Mouse (Mus musculus) heart, embryonic 14.5 days (tissue): Measurements from ENCODE around the gene Vipas39. TPM values are rescaled to one million over a fixed set of nuclear protein-coding genes. Genes with fewer than 3 reads are reported as not detected.
"Not testable (repeated sequence)": the region's sequence is repeated elsewhere in the genome, so short reads cannot be mapped to it uniquely, and the experiment has no call there.

Experiments
- ATAC-seq: fragments of 200-750 bp; cut with Nextera tagmentation; 2 replicates; pipeline ENCODE4 v1.8.0; 2017; ENCODE audit warnings: low read depth, moderate TSS enrichment; ENCODE audit not compliant: insufficient number of reproducible peaks, insufficient read depth, low FRiP score
- H3K27ac ChIP-seq, 2 experiments: fragments of 200-500 bp in 1 of 2; fragments of 300-500 bp in 1 of 2; sonication (generic) in 1 of 2; replicated peaks in 1 of 2; 2 replicates each; pipeline ENCODE4 v1.5.1; 2012 to 2014; ENCODE audit warnings: low read depth in 2 of 2, low read length in 2 of 2, control low read depth in 1 of 2, mild to moderate bottlenecking in 1 of 2, mixed read lengths in 1 of 2; ENCODE audit not compliant: control insufficient read depth in 1 of 2, insufficient read depth in 1 of 2
- H3K27me3 ChIP-seq: fragments of 300-500 bp; sonication (generic); 2 replicates; pipeline ENCODE4 v1.6.1; 2014; ENCODE audit warnings: mild to moderate bottlenecking, low read length, control low read depth; ENCODE audit not compliant: control insufficient read depth, insufficient read depth
- H3K36me3 ChIP-seq: fragments of 300-500 bp; sonication (generic); 2 replicates; pipeline ENCODE4 v1.6.1; 2014; ENCODE audit warnings: mild to moderate bottlenecking, control low read depth, low read length, mixed read lengths; ENCODE audit not compliant: control insufficient read depth, insufficient read depth
- H3K4me1 ChIP-seq, 2 experiments: fragments of 200-500 bp in 1 of 2; fragments of 300-500 bp in 1 of 2; sonication (generic) in 1 of 2; 2 replicates each; pipeline ENCODE4 v1.6.1; 2012 to 2014; ENCODE audit warnings: low read length in 2 of 2, control low read depth in 1 of 2, mixed read lengths in 1 of 2; ENCODE audit not compliant: control insufficient read depth in 2 of 2, insufficient read depth in 2 of 2
- H3K4me2 ChIP-seq: fragments of 300-500 bp; sonication (generic); 2 replicates; pipeline ENCODE4 v1.6.1; 2014; ENCODE audit warnings: mild to moderate bottlenecking, low read length
- H3K4me3 ChIP-seq, 2 experiments: fragments of 200-500 bp in 1 of 2; fragments of 300-500 bp in 1 of 2; sonication (generic) in 1 of 2; 2 replicates each; pipeline ENCODE4 v1.5.1; 2012 to 2014; ENCODE audit warnings: low read length in 2 of 2, mild to moderate bottlenecking in 2 of 2, control low read depth in 1 of 2, low read depth in 1 of 2, moderate library complexity in 1 of 2; ENCODE audit not compliant: control insufficient read depth in 1 of 2, insufficient read depth in 1 of 2
- H3K9ac ChIP-seq: fragments of 300-500 bp; sonication (generic); 2 replicates; pipeline ENCODE4 v1.6.1; 2014; ENCODE audit warnings: mild to moderate bottlenecking, low read length
- H3K9me3 ChIP-seq: fragments of 300-500 bp; sonication (generic); 2 replicates; pipeline ENCODE4 v1.6.1; 2016; ENCODE audit warnings: low read length, control low read depth; ENCODE audit not compliant: control insufficient read depth
- WGBS: fragments of 180-500 bp; shearing (Covaris S2); extraction: QIAGEN DNeasy Blood & Tissue Kit; methylation state at CpG from one replicate; pipeline ENCODE4 v1.1.7; 2014; 5-methylcytosine and 5-hydroxymethylcytosine counted together
- polyA plus RNA-seq: library from polyadenylated mRNA; unstranded; fragments of >200 nt; fragmentation: Nextera tagmentation; extraction: Ambion mirVana; gene quantifications from 2 replicates; pipeline ENCODE4 v1.2.1, GENCODE M21; 2014

Vipas39 gene
- polyA plus RNA-seq = 39.2 and 40.0 TPM in 2 replicates

DNA sequence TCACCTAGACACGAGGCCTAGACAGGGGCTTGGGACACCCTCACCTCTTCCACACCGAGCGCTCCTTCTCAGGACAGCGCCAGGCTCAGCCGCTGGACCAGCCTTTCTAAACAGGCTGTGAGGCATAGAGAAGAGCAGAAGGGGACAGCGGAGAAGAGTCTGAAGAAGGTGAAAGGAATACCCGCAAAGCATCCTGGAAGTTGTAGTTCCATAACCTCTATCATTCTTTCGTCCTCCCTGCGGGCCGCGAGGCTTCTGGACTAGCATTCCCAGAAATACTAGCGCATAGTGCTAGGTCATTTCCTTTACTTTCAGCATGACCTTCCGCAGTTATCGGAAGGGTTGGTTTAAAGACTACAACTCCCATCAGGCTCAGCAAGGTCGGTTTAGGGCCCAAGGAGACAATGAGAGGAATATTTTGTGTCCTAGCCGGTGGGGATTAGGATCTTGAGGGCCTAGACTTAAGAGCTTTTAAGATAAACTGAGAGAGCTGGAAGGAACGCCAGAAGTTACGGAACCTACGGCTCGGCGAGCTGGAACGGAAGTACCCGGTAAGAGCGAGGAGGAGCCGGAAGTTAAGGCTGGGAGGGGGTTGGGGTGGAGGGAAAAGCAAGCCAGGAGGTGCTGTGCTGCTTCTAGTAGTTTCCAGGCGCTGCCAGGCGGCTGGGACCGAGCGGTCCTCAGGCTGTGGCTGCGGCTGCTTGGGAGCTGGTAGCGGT, at the start of gene Vipas39, which contains the start of gene Ahsa1:
Gene Vipas39, minus strand, starts transcription at position 149 of the 719 bp plus-strand sequence.
Gene Ahsa1, plus strand, starts transcription at position 372 of the 719 bp plus-strand sequence.
- under 1% methylated on average over 31 of the region's 31 CpGs for WGBS
- Histone ChIP-seq H3K4me1 (peaks cover 5 to 15% of the 10 kb centered on the region in 2 experiments), H3K27me3 (no peaks in the 10 kb centered on the region), H3K4me3 (peak within 1 kb of the TSS; percentile 85), H3K9ac (peak within 1 kb of the TSS; percentile 93), H3K9me3 (no peaks in the 10 kb centered on the region), H3K27ac (peak within 1 kb of the TSS; percentile 89 to 92), H3K4me2 (peak within 1 kb of the TSS; percentile 81), H3K36me3 (peaks cover 63% of the 10 kb centered on the region)
- peak; percentile 94 for ATAC-seq

DNA sequence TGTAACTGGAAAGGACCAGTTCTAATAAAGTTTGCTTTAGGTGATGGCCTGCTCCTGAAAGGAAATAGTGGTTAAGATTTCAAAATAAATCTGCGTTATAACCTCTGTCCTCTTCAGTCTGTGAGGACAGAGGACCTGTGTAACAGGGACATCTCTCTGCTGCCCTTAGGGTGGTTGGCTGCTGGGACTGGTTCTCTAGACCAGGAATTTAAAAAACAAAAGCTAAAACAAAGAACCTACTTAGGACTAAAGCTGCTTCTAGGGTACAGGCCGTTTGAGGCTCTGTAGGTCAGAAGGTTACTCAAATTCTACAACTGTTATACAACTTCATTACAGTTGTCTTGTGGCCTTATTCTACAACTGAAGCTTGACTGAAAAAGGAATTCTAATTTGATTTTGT, 47.0 kb upstream of the Vipas39 start:
- Histone ChIP-seq H3K9ac (no peak overlapping the region), H3K4me2 (no peak overlapping the region), H3K27ac (no peak overlapping the region), H3K4me1 (no peaks in the 10 kb centered on the region), H3K9me3 (no peaks in the 10 kb centered on the region), H3K27me3 (no peaks in the 10 kb centered on the region), H3K4me3 (no peak overlapping the region), H3K36me3 (peaks cover 47% of the 10 kb centered on the region)
- 77% methylated on average over 2 of the region's 2 CpGs for WGBS
- no peak for ATAC-seq

DNA sequence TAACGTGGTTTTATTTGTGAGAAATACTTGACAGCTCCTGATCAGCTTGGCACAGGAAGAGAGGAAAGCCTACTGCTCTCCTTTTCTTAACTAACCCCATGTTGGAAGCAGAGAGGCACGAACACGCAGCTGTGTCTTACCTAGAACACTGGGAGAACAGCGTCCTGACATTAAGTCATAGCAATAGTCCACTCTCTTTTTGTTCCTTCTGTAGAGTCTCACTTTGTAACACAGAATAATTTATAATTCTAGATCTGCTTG, 40.5 kb upstream of the Vipas39 start:
- H3K36me3 ChIP-seq = peaks cover 34% of the 10 kb centered on the region
- H3K9ac ChIP-seq, H3K27ac ChIP-seq, H3K9me3 ChIP-seq, H3K4me3 ChIP-seq, ATAC-seq, H3K27me3 ChIP-seq, H3K4me2 ChIP-seq: not testable (repeated sequence)
- 70% methylated on average over 4 of the region's 4 CpGs for WGBS
- H3K4me1 ChIP-seq = peaks cover 4 to 10% of the 10 kb centered on the region in 2 experiments; a peak in 2 of 4 replicates

DNA sequence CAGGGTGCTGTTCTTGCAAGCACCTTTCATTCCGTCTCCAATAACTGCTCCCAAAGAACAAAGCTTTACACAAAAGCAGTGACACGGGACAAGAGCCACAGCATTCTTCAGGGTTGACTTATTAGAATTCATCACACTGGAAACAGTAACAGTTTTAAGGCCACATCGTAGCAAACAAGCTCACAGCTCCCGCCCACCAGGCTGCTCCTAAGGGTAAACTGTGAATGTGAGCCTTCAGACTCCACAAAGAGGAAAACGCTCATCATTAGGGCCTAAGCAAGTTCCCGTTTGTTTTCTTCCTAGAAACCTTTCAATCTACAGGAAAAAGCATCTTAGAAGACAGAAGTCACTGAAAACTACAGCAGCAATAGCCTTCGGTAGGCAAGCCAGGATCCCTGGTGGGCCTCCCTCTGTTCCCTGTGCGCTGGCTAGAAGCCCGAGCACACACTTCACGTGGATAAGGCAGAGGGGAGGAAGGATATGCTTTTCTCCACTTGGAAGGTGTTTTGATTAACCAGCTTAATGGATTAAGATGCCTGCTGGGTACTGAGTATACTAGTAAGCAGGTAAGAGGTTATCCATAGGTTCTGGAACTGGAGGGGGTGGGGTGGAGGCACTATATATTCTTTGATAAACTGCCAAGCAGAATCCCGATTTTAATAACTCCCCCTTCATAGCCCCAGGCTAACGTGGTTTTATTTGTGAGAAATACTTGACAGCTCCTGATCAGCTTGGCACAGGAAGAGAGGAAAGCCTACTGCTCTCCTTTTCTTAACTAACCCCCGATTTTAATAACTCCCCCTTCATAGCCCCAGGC, 39.9 kb upstream of the Vipas39 start:
- no peaks in the 10 kb centered on the region for H3K27me3 ChIP-seq
- H3K9ac ChIP-seq = no peak overlapping the region
- WGBS = 33% methylated on average over 13 of the region's 13 CpGs
- peaks cover 4 to 10% of the 10 kb centered on the region in 2 experiments; a peak in 2 of 4 replicates for H3K4me1 ChIP-seq
- ATAC-seq = no peak
- no peak overlapping the region for H3K27ac ChIP-seq
- H3K9me3 ChIP-seq = no peaks in the 10 kb centered on the region
- H3K4me2 ChIP-seq = no peak overlapping the region; the same call in 1 of the 2 replicates
- no peak overlapping the region for H3K4me3 ChIP-seq
- H3K36me3 ChIP-seq = peaks cover 30% of the 10 kb centered on the region

DNA sequence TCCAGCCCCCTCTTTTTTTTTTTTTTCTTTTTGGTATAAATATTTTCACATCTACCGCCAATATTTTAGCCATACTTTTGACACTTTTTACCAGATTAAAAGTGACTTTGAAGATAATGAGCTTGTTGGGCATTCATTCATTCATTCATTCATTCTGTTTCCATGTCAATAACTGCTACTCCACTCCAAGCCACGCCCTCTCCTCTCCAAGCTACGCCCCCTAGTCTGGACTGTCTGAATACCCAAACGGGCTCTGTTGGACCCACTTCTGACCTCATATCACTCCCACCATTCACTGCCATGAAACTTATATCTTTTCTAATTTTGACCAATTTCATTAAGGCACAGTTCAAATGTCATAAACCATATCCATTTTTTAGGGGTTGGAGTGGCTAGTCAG, 35.1 kb upstream of the Vipas39 start:
- Histone ChIP-seq H3K9me3 (no peaks in the 10 kb centered on the region), H3K4me2 (no peak overlapping the region), H3K9ac (no peak overlapping the region), H3K36me3 (no peaks in the 10 kb centered on the region), H3K4me1 (peaks cover 10 to 16% of the 10 kb centered on the region in 2 experiments; a peak in 3 of 4 replicates), H3K4me3 (no peak overlapping the region), H3K27me3 (no peaks in the 10 kb centered on the region; the same call in 1 of the 2 replicates), H3K27ac (no peak overlapping the region)
- no peak for ATAC-seq
- WGBS = 50% methylated on average over 4 of the region's 4 CpGs

DNA sequence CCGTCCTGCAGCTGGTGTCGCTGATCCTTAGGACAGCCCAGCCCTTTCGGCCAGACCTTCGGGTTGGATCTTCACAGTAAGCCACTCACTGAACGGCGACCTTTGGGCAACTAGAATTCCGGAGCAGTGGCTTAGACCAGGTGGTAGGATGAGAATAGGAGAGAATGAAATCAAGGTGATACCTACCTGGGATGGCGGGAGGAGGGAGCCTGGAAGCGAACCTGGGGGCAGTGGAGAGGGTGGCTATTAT, 34.3 kb upstream of the Vipas39 start:
- 1% methylated on average over 9 of the region's 9 CpGs for WGBS

DNA sequence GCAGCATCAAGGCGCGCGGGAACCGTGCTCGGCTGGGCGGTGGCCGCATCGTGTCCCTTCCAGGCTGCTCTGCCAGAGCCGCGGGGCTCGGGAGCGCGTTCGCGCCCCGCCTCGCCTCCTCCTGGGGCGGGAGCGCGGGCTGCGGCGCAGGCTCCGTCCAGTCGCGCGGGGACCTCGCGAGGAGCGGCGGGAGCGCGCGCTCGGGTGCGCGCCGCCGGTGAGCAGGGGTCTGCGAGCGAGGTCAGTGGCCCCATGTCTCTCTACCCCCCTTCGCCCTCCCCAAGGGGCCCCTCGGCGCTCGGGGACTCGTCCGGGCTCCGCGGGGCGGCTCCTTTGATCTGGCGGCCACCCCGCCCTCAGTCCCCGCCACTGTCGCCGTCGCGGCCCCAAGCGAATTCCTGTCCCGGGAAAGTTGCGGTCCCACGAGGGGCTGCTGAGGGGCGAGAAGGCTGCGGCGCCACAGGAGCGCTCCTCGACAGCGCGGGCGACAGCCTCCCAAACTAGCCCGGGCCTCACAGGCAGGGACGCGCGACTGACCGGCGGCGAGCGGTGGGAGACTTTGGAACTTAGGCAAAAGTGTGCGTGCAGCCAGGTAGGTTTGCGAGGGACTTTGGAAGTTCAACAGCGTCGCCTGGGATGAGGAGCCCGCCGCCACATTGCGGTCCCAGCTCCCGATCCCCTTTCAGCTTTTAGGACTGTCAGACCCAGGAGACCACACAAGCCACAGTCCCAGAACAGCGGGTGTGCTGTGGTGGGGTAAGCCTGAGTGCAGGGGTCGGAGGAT, 33.8 kb upstream of the Vipas39 start, which contains the start of gene Ism2:
Gene Ism2, minus strand, starts transcription at position 49 of the 784 bp plus-strand sequence.
- under 1% methylated on average over 78 of the region's 86 CpGs for WGBS

More for the DNA sequence above, 34.3 kb upstream of the Vipas39 start:
- Histone ChIP-seq H3K27me3 (no peaks in the 10 kb centered on the region; the same call in 1 of the 2 replicates), H3K4me1 (peaks cover 5 to 8% of the 10 kb centered on the region in 2 experiments; a peak in 2 of 4 replicates), H3K27ac (no peak overlapping the region), H3K4me2 (peak overlapping the region; percentile 98), H3K9ac (peak overlapping the region; percentile 78), H3K36me3 (no peaks in the 10 kb centered on the region), H3K9me3 (no peaks in the 10 kb centered on the region), H3K4me3 (peak overlapping the region; percentile 55 to 80)
- ATAC-seq = no peak

More for the DNA sequence above, 33.8 kb upstream of the Vipas39 start, which contains the start of gene Ism2:
- Histone ChIP-seq H3K9me3 (no peaks in the 10 kb centered on the region), H3K4me1 (peaks cover 5 to 7% of the 10 kb centered on the region in 2 experiments; a peak in 2 of 4 replicates), H3K9ac (peak within 1 kb of the TSS; percentile 78), H3K36me3 (no peaks in the 10 kb centered on the region), H3K4me2 (peak within 1 kb of the TSS; percentile 98), H3K27ac (no peak within 1 kb of the TSS), H3K27me3 (no peaks in the 10 kb centered on the region; the same call in 1 of the 2 replicates), H3K4me3 (peak within 1 kb of the TSS; percentile 55 to 80)
- peak; percentile 45 for ATAC-seq
